Mouse (Mus musculus) ES-E14 (cell line): ENCODE measurements around the gene Wdr74.

Experiments used
- CHD2 ChIP-seq: IDR thresholded peaks from 2 replicates; pipeline ENCODE4 v1.6.1; 2014; ENCODE audit warnings: mild to moderate bottlenecking, low read depth, low read length, inconsistent platforms
- HCFC1 ChIP-seq: IDR thresholded peaks from 2 replicates; pipeline ENCODE4 v1.6.1; 2012; ENCODE audit warnings: low read length, inconsistent platforms, borderline replicate concordance; ENCODE audit not compliant: insufficient read depth
- MAFK ChIP-seq: IDR thresholded peaks from 2 replicates; pipeline ENCODE4 v1.6.1; 2014; ENCODE audit warnings: mild to moderate bottlenecking, low read depth, low read length, inconsistent platforms; ENCODE audit not compliant: insufficient read depth
- ZC3H11A ChIP-seq: IDR thresholded peaks from 2 replicates; pipeline ENCODE4 v1.6.1; 2012; ENCODE audit warnings: low read depth, mild to moderate bottlenecking, inconsistent platforms, low read length, borderline replicate concordance

- no peak for TF ChIP-seq CHD2
- TF ChIP-seq HCFC1, result no peak
- TF ChIP-seq MAFK, result no peak
- no peak for TF ChIP-seq ZC3H11A
Measured at GRCm38 (mm10) chr19:8702458-8702857, 33.2 kb upstream of the Wdr74 start.
